Mouse (Mus musculus) adrenal gland, postnatal 14 days (tissue): ENCODE measurements at regions not wholly inside any gene's neighbourhood (a gene's known extent, or its start where the extent isn't known, plus 50 kb on each side); places are given as distances from the start of the nearest gene placed in this dataset.

Source experiments
- DNase-seq: peaks from one replicate; pipeline ENCODE4 v3.0.0; 2021; ENCODE audit warnings: mixed read lengths

DNA sequence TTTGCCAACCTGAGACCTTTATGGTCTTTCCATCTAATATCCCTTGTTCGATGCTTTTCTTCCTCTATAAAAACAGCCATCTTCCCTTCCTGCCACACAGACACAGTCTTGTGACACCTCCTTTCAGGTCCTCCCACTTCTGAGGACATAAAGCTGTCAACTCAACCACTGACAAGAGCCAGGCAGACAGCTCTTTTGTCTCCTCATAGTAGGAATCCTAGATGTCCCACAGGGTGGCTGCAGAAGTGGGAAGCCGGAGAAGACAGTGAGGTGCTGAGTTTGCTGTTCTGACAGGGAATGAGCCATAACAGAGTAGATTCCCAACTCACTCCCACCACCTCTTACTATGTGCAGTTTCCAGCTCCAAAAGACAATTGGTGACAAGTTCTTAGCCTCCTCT is 358.4 kb downstream of the Pmp22 start:
- DNase-seq = no peak

DNA sequence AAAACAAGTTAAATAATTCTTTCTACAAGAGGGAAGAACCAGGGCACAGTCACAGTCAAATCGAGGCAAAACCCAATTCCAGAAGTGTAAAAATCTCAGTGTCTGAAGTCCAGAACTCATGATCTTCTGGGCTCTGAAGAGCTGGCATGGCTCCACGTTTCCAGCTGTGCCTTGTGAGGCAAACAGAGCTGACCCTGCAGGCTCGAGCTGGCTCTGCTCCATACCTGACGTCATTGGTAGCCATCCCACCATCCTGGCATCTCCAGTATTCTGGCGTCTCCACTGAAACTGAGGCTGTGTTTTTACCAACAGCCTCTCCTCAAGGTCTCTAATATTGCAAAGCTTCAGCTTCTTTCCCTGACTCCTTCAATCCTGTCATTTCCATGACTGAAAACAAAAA is 373.4 kb downstream of the Pmp22 start:
- no peak for DNase-seq

DNA sequence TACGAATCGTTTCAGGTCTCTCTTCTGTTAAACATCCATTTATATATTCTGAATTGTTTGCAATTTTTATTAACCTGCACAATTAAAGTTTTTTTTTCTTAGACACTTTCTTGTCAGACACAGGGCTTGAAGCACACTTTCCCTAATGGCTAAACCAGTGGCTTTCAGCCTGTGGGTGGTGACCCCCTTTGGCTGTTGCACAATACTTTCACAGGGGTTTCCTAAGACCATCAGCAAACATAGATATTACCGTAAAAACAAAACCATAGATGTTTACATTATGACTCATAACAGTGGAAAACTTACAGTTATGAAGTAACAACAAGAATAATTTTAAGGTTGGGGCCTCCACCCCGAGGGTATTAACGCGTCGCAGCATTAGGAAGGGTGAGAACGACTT is 378.6 kb downstream of the Pmp22 start:
- DNase-seq = no peak

DNA sequence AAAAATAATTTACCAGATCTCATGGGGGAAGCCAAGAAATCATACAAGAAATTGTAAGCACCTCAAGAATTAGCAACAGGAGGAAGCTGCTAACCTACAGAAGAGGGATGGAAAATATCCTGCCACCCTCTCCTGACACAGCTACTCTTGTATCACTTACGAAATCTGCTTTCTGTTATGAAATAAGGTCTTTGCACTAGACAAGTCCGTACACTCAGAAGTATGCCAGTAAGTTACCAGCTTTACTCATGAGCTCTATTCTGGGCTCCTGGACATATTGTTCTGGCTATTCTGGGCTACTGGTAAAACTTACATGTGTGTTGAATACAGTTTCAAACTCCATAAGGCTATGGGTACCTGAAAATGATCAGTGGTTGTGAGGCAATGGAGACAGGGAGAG is 379.9 kb downstream of the Pmp22 start:
- DNase-seq = no peak

DNA sequence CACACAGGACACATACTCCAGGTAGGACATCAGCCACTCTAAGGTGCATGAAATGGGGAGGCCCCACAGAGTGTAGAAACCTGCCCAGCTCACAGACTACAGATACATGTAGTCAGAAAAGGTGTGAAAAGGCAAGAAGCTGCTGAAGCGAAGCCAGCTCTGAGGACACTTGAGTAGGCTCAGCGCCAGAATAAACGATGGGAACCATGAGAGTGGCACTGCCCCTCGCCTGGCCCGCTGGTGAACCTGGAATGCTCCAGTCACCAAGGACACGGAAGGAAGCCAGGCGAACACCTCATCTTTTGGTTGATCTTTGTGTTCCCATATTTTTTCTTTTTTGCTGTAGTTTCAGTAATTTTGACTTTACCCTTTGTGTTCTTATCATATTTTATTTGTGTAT is 381.8 kb downstream of the Pmp22 start:
- DNase-seq = no peak

DNA sequence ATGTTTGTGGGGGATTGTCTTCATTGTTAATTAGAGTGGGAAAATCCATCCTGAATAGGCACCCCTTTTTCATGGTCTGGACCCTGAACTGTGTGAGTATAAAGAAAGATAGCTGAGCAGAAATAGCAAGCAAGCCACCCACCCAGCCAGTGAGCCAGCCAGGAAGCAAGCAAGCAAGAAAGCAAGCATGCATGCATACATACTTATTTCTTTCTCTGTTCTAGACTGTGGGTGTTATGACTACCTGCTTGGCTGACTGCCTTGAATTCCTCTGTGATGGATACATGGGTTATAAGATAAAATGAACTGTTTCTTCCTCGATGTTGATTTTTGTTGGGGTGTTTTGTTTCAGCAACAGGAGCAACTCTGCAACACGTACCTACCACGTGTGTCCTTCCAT is 385.8 kb downstream of the Pmp22 start:
- no peak for DNase-seq

DNA sequence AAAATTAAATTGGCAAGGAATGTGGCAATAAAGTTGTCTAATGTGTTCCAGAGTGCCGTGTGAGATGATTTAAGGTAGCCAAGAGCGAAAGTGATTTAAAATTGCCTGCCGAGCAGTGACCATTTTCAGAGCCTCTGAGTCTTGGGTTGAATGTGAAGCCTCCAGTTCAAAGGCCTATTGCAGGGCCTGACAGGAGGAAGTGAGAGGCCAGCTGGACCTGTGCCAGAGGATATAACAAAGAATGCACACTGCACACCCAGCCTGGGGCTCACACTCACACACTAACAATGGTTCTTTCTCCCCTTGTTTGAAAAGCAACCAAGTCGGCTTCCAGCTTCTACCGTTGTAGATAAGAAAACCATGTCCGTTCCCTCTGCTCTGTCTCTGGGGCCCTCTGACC is 390.1 kb downstream of the Pmp22 start:
- peak; percentile 20 for DNase-seq

DNA sequence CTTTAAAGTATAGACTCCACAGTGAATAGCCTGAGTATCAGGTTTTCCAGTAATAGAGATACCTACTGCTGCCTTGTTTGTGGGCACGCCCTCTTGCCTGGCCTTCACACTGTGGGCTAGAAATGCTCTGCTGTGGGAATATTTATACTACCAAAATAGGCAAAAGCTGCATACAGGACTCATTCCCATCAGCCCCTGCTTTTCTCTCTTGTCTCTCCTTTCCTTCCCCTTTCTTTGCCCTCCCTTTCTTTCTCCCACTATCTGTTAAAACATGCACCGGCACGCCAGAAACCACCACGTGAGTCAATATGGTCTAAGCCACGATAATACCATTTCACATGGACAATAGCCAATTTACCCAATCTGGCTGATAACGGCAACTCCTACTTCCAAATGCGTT is 395.5 kb downstream of the Pmp22 start:
- DNase-seq = no peak

DNA sequence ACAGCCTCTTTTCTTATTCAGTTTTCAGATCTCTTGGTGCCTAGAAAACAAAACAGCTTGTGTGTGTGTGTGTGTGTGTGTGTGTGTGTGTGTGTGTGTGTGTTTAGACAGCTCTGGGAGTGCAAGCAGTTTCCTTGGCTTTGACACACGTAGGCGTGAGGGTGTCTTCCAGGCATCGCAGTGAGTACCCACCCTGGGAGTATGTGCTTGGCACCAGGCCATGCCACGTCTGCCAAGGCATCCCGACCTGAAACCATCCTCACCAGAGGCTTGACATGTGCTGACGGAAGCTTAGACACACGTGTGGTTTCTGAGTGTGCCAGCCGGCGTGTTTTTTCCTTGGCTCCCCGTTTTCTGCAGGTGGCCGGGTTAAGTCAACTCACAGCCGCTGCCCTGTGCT is 396.6 kb downstream of the Pmp22 start:
- no peak for DNase-seq

DNA sequence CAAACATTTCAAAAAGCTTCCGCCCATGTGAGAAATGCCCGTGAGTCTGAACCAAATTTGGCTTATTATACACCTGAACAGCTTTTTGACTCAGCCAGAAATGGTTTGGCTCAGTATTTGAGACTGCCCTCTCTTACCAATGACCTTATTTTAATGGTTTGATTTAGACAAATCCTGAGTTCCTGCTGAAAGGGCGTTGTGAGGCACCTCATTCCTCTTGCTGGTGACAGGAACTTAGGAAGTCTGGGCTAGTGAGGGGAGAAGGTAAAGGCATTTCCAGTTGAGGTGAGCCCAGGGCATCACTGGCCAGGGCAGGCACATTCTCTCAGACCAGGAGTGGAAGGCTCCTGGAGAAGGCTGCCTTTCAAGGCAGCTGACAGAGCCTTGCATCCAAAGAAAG is 396.1 kb downstream of the Hs3st3b1 start:
- DNase-seq = no peak

DNA sequence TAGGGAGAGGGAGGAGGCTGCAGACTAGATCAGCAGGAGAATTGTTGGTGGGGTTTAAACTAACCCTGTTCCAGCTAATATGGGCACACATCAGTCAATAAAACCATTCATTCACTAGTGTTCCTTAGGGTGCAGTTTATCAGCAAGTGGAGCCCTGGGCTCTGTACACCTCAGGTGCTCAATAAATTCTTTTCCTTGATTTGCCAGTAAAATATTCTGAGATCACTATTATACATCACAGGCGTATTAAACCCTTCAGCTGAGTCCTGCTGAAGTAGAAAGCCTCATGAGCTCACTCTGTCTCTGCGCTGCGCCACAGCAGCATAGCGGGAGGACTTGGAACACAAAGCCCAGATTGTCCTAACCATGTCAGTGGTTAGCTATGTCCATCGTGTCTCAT is 389.3 kb downstream of the Hs3st3b1 start:
- no peak for DNase-seq

DNA sequence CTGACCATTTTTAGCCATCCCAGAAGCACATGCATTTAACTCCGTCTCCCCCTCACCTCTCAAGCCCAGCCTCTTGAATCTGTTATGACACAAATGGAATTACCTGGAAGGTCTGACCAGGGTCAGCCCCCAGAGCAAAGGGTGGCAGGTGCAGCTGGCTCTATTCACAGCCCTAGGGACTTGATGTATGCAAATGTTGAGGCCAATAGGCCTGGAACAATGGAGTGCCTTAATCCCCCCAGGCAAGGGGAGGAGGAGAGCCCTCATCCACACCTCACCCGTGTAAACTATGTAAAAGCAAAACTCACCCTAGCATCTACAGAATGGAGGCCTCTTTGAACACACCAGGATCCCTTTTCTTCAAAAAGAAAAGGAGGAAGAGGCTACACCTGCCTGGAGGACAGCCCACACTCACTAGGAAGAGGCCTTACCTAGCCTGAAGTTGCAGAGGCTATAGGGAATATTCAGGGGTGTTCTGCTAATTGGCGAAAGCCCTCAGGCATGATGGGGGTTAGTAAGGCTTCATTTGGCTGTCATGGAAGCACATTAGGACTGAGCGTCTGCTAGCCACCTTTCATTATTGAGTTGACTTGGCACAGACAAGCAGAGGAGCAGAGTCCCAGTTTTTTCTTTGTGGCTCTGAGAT is 388.4 kb downstream of the Hs3st3b1 start:
- no peak for DNase-seq

DNA sequence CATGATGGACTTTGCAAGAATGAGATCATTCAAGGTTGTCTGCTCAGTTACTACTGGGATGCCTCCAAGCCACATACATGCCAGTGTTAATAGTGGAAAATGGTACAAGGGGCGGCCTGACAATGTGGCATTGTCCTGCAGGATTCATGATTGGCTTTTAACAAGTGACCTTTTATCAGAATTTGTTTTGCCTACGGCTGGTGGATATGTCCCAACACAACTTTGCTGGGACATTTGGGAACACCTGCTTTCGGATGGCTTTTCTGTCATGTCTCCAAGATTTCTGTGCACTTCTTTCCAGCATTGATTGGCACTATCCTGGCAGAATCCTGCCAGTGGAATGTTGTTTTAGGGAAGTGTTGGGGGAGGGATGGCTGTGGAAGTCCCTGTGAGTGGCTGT is 384.4 kb downstream of the Hs3st3b1 start:
- no peak for DNase-seq

DNA sequence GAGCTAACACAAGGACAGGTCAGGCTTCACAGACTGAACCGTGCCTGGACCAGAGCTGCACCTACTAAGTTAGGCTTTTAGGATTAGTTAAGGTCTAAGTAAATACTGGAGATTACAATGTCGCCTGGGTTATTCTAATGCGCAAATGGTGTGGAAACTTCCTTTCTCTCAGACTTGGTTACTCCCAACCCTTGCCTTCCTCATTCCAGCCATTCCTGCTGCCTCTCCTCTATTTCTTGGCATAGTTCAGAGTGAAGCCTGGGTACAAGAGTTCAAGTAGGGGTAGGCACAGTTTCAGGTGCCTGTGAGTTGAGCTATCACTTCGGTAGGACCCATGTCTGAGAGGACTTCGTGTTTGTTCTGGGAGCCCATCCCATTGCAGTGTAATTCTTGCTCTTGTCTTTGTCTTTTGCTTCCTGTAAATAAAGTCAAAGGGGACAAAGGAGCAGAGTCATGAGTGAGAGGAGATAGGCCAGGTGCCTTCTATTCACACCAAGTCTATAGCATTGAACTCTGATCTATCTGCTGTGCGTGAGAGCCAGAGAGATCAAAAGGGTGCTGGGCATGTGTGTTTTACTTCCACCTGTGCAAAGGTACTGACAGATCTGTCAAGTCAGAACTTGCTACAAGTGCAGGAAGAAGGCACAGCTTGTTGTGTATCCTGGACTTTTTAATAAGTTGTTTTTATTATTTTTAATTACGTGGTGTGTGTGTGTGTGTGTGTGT is 378.0 kb downstream of the Hs3st3b1 start:
- no peak for DNase-seq

DNA sequence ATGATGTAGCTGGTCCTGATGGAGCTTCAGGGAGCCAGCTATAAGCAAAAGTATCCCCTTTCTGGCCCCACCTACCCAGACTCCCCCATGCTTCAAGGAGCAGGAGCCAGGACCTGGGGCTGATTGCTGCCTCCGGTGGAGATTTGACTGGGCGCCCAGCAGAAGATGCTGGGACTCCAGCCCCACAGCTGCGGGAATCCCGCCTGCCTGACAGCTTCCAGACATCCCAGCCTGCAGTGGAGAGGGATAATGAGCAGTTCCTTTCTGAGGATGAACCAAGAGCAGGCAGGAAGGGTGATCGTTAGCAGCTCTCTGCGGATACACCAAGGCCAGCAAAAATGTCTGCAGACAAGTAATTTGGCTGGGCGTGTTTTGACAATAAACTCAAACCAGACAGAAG is 376.6 kb downstream of the Hs3st3b1 start:
- DNase-seq = no peak

DNA sequence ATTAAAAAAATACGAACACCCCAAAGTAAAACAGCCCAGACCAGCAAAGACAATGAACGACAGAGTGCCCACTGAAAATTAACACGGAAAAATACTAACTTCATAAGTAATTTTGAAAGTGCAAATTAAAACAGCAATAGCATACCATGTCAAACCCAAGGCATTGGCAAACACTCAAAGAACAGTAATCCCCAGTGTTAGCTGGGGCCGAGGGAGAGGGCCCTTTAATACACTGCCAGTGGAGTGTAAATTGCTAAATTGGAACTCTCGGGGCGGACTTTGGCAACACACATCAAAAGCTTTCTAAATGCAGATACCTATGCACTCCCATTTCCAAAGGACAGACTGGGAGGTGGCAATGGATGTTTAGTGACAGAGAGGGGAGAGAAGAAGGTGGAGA is 361.6 kb downstream of the Hs3st3b1 start:
- DNase-seq = no peak

DNA sequence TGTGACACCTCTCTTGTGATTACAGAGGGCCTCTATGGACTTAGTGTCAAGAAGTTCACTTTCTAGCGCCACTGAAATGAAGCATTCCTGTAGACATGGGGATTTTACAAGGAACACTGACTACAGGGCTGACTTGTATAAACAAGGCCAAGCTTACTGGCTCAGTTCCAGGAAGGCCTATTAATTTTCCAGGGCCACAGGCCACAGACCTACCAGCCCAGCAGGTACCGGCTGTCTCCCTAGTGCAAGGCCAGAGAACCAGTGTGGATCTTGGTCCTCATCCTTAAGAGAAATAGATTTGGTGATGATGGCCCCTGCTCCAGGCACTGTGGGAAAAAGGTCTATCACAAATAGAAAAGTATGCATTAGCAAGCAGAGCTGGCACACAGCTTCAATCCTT is 359.4 kb downstream of the Hs3st3b1 start:
- DNase-seq = peak; percentile 48

DNA sequence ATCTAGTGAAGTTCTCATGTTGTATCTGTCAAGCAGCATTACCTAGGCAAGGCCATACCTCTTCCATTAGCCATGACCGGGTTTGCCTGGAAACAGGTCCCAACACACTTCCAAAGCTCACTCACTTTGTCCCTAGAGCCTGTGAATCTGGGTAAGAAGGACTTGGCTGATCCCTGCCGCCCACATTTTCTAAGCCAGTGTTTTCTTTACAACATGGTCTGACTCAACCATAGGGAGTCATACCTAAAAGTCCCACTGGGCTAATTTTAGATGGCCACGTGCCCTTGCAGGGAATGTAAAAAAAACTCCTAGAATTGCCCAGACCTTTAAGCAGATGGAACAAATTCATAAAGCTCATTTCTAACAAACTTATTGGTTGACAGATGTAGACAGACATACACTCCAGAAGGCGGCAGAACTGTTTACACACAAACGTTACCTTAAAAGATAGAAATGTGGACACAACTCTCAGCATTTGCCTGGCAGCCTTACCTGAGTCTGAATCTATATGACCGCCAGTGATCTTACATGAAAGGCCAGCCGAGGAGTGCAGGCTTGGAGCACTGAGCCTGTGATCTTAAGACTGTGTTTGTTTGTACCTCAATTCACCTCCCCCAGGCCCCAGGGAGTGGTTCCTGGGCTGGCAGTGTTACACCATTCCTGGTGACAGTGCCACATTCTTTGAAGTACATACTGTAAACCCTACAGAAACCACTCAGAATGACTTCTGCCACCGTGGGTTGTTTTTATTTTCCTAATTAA is 356.4 kb downstream of the Hs3st3b1 start:
- peak; percentile 29 for DNase-seq

DNA sequence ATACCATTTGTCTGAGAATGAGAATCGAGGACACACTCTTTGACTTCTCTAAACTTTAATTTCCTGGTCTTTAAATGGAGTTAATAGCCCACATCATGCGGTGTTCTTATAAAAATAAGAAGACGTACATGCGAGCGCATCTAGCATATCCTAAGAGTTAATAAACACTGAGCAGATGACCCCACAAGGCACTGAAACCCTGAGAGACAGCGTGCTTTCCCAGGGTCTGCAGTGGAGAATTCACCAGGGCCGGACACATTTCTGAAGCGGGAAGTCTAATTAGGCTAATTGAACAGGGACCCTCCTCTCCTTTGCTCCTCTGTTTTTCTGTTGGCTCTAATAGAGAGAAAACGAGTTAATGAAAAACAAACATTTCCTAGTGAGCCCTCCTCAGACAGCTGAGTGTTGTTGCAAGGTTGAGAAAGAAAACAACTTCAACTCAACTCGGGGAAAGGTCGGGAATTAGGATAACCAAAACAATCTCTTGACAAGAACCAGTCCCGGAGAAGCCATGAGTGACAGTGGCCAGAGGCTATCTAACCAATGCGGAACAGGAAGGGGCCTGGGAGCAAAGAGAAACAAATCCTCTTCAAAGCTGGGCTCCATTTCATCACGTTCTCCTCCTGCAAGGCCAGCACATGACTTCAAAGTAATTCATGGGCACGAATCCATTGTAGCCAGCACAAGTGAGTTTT is 352.2 kb downstream of the Hs3st3b1 start:
- peak; percentile 7 for DNase-seq

DNA sequence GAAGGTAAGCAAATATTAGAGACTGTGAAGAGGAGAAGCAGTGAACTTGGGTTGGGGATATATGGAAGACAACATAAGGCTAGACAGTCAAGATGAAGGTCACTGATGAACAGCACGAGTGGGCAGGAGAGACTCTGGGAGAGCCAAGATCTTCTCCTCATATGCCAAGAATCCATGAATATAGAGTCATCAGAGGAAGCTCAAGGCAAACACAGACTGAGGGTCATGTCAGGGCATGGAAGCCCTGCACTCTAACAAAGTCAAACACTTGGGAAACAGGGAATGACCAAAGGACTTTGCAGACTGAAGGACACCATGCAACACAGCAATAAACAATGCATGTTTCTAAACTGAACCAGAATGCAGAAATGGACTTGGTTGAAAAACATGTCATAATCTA is 351.4 kb downstream of the Hs3st3b1 start:
- no peak for DNase-seq

DNA sequence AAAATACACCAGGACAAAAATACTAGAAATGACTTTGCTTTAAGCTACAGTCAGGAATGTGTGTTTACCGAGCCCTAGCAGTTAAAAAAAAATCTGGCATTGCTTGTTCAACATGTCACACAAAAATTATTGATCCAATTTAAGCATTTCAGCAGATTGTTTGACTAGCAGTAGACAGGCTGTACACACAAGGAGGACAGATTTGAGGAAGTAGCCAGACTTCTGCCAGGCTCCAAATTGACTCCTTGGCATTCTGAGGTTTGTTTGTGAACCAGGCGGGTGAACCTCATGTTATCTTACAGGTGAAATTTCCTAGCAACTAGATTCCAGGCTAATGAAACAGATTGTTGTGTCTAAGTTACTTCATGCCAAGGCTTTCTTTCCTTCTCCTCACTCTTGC is 348.8 kb downstream of the Hs3st3b1 start:
- no peak for DNase-seq

DNA sequence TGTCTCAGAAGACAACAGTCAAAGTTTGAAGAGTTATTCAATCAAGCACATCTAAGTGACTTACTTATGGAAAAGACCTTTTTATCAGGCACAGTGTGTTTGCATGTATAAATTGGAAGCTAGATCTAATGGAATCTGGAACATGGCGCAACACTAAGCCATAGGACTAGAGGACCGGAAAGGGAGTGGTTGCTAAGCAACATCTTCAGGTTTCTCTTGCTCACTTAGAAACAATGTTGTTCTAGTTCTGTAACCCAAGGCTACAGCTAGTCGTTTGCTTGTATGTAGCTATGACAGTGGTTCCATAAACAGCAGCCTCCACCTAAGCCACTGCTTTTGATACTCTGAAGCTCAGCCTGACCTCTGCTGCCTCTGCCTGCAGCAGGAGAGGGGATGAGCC is 338.8 kb downstream of the Hs3st3b1 start:
- no peak for DNase-seq
